Mouse (Mus musculus): ENCODE measurements at regions not wholly inside any gene's neighbourhood (a gene's known extent, or its start where the extent isn't known, plus 50 kb on each side); places are given as distances from the start of the nearest gene placed in this dataset.

DNA sequence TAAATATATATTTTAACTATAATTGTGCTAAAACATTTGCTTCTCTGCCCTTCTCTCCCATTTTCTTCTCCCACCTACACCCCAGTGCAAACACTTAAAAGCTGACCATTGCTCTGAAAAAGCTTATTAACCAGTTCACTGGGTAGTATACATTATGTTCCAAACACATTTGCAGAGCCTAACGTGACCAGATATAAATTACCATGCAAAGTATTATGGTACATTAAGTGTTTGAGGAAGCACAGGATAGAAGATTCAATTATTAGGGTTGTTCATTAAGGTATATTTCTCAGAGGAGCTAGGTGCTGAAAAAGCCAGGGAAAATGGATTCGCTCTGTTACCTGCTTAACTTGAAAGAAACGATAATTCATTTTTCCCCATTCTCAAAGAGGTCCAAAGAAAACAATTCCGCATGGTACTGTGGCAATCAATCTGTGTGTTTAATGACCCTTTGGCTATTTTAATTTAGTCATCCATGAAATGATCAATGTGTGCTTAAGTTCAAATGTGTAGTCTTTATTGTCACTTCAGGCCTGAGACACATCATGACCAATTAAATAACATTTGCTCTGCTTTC lies 144.0 kb upstream of the Msl3l2 start:
- ATAC-seq (ENCODE audit: insufficient number of reproducible peaks, insufficient read depth, low FRiP score, low read depth): no peak
- 87% methylated on average over 4 of the region's 4 CpGs for WGBS
- Histone ChIP-seq H3K4me2 (replicated peaks; ENCODE audit: low read depth, low read length) (no peak overlapping the region), H3K9ac (replicated peaks; ENCODE audit: low read depth, low read length) (no peak overlapping the region), H3K9me3 (ENCODE audit: control insufficient read depth, low read depth, low read length) (no peaks in the 10 kb centered on the region), H3K27me3 (ENCODE audit: control insufficient read depth, insufficient read depth, low read length) (no peaks in the 10 kb centered on the region), H3K36me3 (ENCODE audit: control insufficient read depth, insufficient read depth, low read length) (no peaks in the 10 kb centered on the region), H3K4me3 (ENCODE audit: low read depth, low read length) (no peak overlapping the region), H3K27ac (ENCODE audit: low read length) (no peak overlapping the region), H3K4me1 (ENCODE audit: control insufficient read depth, insufficient read depth, low read length) (no peaks in the 10 kb centered on the region)

All from stomach, embryonic 14.5 days (tissue).